Mouse (Mus musculus): ENCODE measurements around the gene Med14.
A peak's percentile ranks its signal among the peaks of the same experiment; 100 is the strongest.

Gene Med14

GRCm38 (mm10) chrX:12653879-12654278 is 108.0 kb downstream of the Med14 start:
- no peak for DNase-seq

DNA sequence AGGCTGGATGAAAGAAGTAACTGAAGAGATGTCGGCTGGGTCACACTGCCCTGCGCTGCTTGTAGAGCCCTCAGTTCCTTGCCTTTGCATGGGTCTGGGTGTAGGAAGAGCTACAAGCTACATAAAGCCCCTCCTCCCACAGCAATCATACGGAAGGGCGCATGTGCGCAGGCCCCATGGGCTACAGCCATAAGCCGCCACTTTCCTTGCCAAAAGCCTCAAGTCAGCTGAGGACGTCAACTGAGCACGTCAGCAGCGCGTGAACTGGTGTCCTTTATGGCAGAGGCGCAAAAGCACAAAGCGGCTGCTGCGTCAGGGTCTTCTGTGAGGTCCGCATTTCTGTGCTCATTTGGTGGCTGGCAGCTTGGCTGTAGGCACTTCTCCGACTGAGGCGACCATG is 110.0 kb downstream of the Med14 start:
- DNase-seq, result no peak

DNA sequence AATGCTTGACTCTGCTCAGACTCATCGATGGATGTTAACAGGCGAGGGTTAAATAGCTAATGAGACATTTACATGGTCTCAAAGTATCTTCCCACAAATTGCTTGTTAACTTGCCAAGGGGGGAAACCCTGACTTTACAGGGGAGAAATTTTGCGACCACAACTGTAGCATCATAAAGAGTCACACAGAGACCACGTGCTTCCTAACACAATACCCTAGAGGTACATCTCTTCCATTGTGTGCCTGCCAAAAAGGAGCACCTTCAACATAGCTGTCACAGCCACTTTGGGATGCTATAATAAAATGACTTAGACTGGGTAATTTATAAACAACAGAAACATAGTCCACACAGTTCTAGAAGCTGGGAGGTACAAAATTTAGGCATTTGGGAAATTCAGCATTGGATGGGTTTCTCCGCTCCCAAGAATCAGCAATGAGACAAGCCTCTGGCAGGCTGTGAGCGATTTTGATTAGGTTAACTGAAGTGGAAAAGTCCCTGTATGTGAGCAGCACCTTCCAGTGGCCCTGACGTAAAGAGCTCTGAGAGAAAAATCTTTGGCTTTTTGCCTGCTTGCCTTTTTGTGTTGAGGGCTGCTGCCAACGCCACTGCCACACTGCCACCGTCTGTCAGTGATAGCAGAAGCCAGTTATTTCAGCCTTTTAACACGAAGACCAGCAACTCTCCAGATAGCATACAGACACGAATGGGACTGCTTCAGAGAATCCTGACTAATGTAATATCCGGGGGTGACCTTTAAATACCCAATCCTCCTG is 116.2 kb downstream of the Med14 start:
- DNase-seq, result peak; percentile 51 to 64

GRCm38 (mm10) chrX:12644976-12645375 is 116.9 kb downstream of the Med14 start:
- no peak for DNase-seq
